ENCODE assay signal across 8 mouse cellular contexts in genomic region chr4:43039609-43040008, GRCm38 (mm10). TPM values are rescaled to one million over a fixed set of nuclear protein-coding genes. Genes with fewer than 3 reads are reported as not detected.
DNase-seq lines count a peak whose midpoint lies in the region; ATAC-seq and TF ChIP-seq lines count a peak whose summit lies in the region.

No protein-coding gene starts in this region.

- TF ChIP-seq EP300 in liver, embryonic 14.5 days (IDR thresholded peaks at IDR 0.05; ENCODE audit: low read depth) = no peak

- 2% methylated on average over 11 of the region's 11 CpGs for WGBS in heart, embryonic 11.5 days (ENCODE audit: insufficient replicate concordance)
- 4% methylated on average over 11 of the region's 11 CpGs for WGBS in forebrain, embryonic 11.5 days
- 8% methylated on average over 11 of the region's 11 CpGs for WGBS in liver, embryonic 14.5 days (ENCODE audit: insufficient replicate concordance)

- H3K4me1 ChIP-seq in heart, embryonic 11.5 days (ENCODE audit: control insufficient read depth, insufficient read depth, low read length) = peaks cover 24% of the 10 kb centered on the region
- peaks cover 20% of the 10 kb centered on the region for H3K4me1 ChIP-seq in forebrain, embryonic 11.5 days (replicated peaks; ENCODE audit: control insufficient read depth, insufficient read depth, low read length)
- H3K4me1 ChIP-seq in liver, embryonic 14.5 days (replicated peaks; ENCODE audit: control insufficient read depth in 2 of 2, insufficient read depth in 2 of 2, low read length in 1 of 2) = peaks cover 35 to 45% of the 10 kb centered on the region in 2 experiments

- peak; percentile 6 for ATAC-seq in heart, embryonic 11.5 days (replicated peaks; ENCODE audit: insufficient number of reproducible peaks, low FRiP score, low TSS enrichment)
- no peak for ATAC-seq in forebrain, embryonic 11.5 days (replicated peaks; ENCODE audit: low FRiP score)
- peak; percentile 13 for ATAC-seq in liver, embryonic 14.5 days (ENCODE audit: insufficient read depth)

- no peak for DNase-seq in heart, postnatal 14 days
- no peak for DNase-seq in forebrain, embryonic 11.5 days (ENCODE audit: low spot score)
- DNase-seq in liver, embryonic 14.5 days (ENCODE audit: low read depth in 3 of 3, low spot score in 3 of 3) = no peak
- no peak for DNase-seq in right cerebral cortex, postnatal 10 days (ENCODE audit: low spot score in 2 of 2)
- no peak for DNase-seq in frontal cortex, postnatal 36 days (ENCODE audit: low spot score in 2 of 2)
- no peak for DNase-seq in adrenal gland, adult (ENCODE audit: inconsistent age in 2 of 2, low spot score in 1 of 2)

- H3K27ac ChIP-seq in heart, embryonic 11.5 days (ENCODE audit: low read depth, low read length) = peak overlapping the region; percentile 87
- H3K27ac ChIP-seq in forebrain, embryonic 11.5 days (ENCODE audit: low read depth, low read length) = peak overlapping the region; percentile 62
- H3K27ac ChIP-seq in liver, embryonic 14.5 days = peak overlapping the region; percentile 98

- H3K36me3 ChIP-seq in heart, embryonic 11.5 days (ENCODE audit: control insufficient read depth, insufficient read depth, low read length) = 0 out of 2 replicates have a peak, but pooled peaks cover 8% of the 10 kb centered on the region
- no peaks in the 10 kb centered on the region for H3K36me3 ChIP-seq in C2C12 (ENCODE audit: control insufficient read depth, insufficient read depth)
- H3K36me3 ChIP-seq in forebrain, embryonic 11.5 days (ENCODE audit: control insufficient read depth, insufficient read depth, low read length) = peaks cover 5% of the 10 kb centered on the region; the same call in 1 of the 2 replicates
- peaks cover 14% of the 10 kb centered on the region for H3K36me3 ChIP-seq in liver, embryonic 14.5 days (replicated peaks; ENCODE audit: control insufficient read depth, insufficient read depth, low read depth)

- peak overlapping the region; percentile 79 for H3K4me3 ChIP-seq in heart, embryonic 11.5 days (ENCODE audit: low read depth, low read length)
- H3K4me3 ChIP-seq in C2C12 (ENCODE audit: insufficient read depth, poor library complexity, severe bottlenecking) = peak overlapping the region; percentile 29
- H3K4me3 ChIP-seq in forebrain, embryonic 11.5 days (ENCODE audit: low read depth, low read length) = peak overlapping the region; percentile 64
- H3K4me3 ChIP-seq in liver, embryonic 14.5 days (ENCODE audit: insufficient read depth in 1 of 2, low read depth in 2 of 2, low read length in 2 of 2) = peak overlapping the region; percentile 76 to 84

- peak overlapping the region; percentile 89 for H3K4me2 ChIP-seq in heart, embryonic 11.5 days
- peak overlapping the region; percentile 91 for H3K4me2 ChIP-seq in forebrain, embryonic 11.5 days (ENCODE audit: low read depth, low read length, severe bottlenecking)
- H3K4me2 ChIP-seq in liver, embryonic 14.5 days (ENCODE audit: low read depth) = peak overlapping the region; percentile 86

- no peaks in the 10 kb centered on the region for H3K79me3 ChIP-seq in C2C12 (ENCODE audit: low read depth)

- peak overlapping the region; percentile 8 for H3ac ChIP-seq in C2C12 (ENCODE audit: control insufficient read depth, insufficient read length, low read depth)

- peak overlapping the region; percentile 84 for H3K9ac ChIP-seq in heart, embryonic 11.5 days (ENCODE audit: low read depth, low read length)
- H3K9ac ChIP-seq in forebrain, embryonic 11.5 days (ENCODE audit: low read length) = peak overlapping the region; percentile 72
- peak overlapping the region; percentile 93 for H3K9ac ChIP-seq in liver, embryonic 14.5 days (replicated peaks)

- intact Hi-C loops in heart, postnatal 14 days (cut with DNase I) = no loop called here

- no peaks in the 10 kb centered on the region for H3K79me2 ChIP-seq in C2C12 (ENCODE audit: control insufficient read depth, insufficient read depth)

- no peaks in the 10 kb centered on the region for H3K9me3 ChIP-seq in heart, embryonic 11.5 days (replicated peaks; ENCODE audit: control insufficient read depth, low read length)
- no peaks in the 10 kb centered on the region for H3K9me3 ChIP-seq in forebrain, embryonic 11.5 days (ENCODE audit: control insufficient read depth, low read length)
- no peaks in the 10 kb centered on the region for H3K9me3 ChIP-seq in liver, embryonic 14.5 days (ENCODE audit: control insufficient read depth, low read length)

- no peaks in the 10 kb centered on the region for H3K27me3 ChIP-seq in heart, embryonic 11.5 days (ENCODE audit: control insufficient read depth, insufficient read depth, low read length)
- no peaks in the 10 kb centered on the region for H3K27me3 ChIP-seq in C2C12 (ENCODE audit: control insufficient read depth, insufficient read depth, insufficient read length)
- H3K27me3 ChIP-seq in forebrain, embryonic 11.5 days (ENCODE audit: control insufficient read depth, insufficient read depth, low read length) = no peaks in the 10 kb centered on the region
- H3K27me3 ChIP-seq in liver, embryonic 14.5 days (ENCODE audit: control insufficient read depth, insufficient read depth, low read length) = no peaks in the 10 kb centered on the region

- TF ChIP-seq CTCF in C2C12 (IDR thresholded peaks at IDR 0.05; ENCODE audit: control insufficient read depth, insufficient read depth, insufficient read length) = no peak
- TF ChIP-seq CTCF in liver, embryonic 14.5 days (IDR thresholded peaks at IDR 0.05; ENCODE audit: low read depth) = no peak

TF ChIP-seq in C2C12, 6 proteins besides CTCF, POLR2A, EP300 and RAD21:
- TF ChIP-seq FOSL1 (IDR thresholded peaks at IDR 0.05; ENCODE audit: insufficient read depth, low read length, poor library complexity, severe bottlenecking) (no peak), MYOG (IDR thresholded peaks at IDR 0.05; ENCODE audit: control insufficient read depth, extremely low read depth, insufficient read length) (no peak), MYOD1 (IDR thresholded peaks at IDR 0.05; ENCODE audit: control insufficient read depth, insufficient read length, low read depth) (no peak), CEBPB (IDR thresholded peaks at IDR 0.05; ENCODE audit: low read depth) (no peak), MAX (IDR thresholded peaks at IDR 0.05) (no peak), USF1 (IDR thresholded peaks at IDR 0.05; ENCODE audit: low read depth) (no peak)

RNA-seq across cellular contexts. Expression of gene Fam214b, which starts 6.4 kb away (rescaled TPM):
- polyA plus RNA-seq in heart, embryonic 11.5 days (2014; fragmentation: Nextera tagmentation; extraction: Ambion mirVana) = 10.8 and 11.4 TPM in 2 replicates
- 10 to 100 TPM; 33.7 to 33.8 TPM for total RNA-seq in heart, postnatal 14 days (2021)
- polyA plus RNA-seq in C2C12 (2012; fragmentation: generic; extraction: Trizol) = 4.8 TPM
- 28.1 and 28.9 TPM in 2 replicates for polyA plus RNA-seq in forebrain, embryonic 11.5 days (2014; fragmentation: Nextera tagmentation; extraction: Ambion mirVana)
- 22.2 and 25.8 TPM in 2 replicates for polyA plus RNA-seq in liver, embryonic 14.5 days (2012; rRNA removed)
- 16.9 and 20.9 TPM in 2 replicates for polyA plus RNA-seq in liver, embryonic 14.5 days (2014; fragmentation: Nextera tagmentation; extraction: Ambion mirVana)

RNA-seq across cellular contexts. Expression of gene Stoml2, which starts 8.1 kb away (rescaled TPM):
- 251 and 255 TPM in 2 replicates for polyA plus RNA-seq in heart, embryonic 11.5 days (2014; fragmentation: Nextera tagmentation; extraction: Ambion mirVana)
- total RNA-seq in heart, postnatal 14 days (2021) = 10 to 100 TPM; 97.8 to 99.2 TPM
- polyA plus RNA-seq in C2C12 (2012; fragmentation: generic; extraction: Trizol) = 133 TPM
- 378 and 409 TPM in 2 replicates for polyA plus RNA-seq in forebrain, embryonic 11.5 days (2014; fragmentation: Nextera tagmentation; extraction: Ambion mirVana)
- polyA plus RNA-seq in liver, embryonic 14.5 days (2012; rRNA removed) = 55.8 and 83.2 TPM in 2 replicates
- 200 and 229 TPM in 2 replicates for polyA plus RNA-seq in liver, embryonic 14.5 days (2014; fragmentation: Nextera tagmentation; extraction: Ambion mirVana)

RNA-seq across cellular contexts. Expression of gene Pigo, which starts 14.0 kb away (rescaled TPM):
- 13.2 and 13.6 TPM in 2 replicates for polyA plus RNA-seq in heart, embryonic 11.5 days (2014; fragmentation: Nextera tagmentation; extraction: Ambion mirVana)
- total RNA-seq in heart, postnatal 14 days (2021) = 10 to 100 TPM; 22.1 to 24.5 TPM
- polyA plus RNA-seq in C2C12 (2012; fragmentation: generic; extraction: Trizol) = 4.9 TPM
- polyA plus RNA-seq in forebrain, embryonic 11.5 days (2014; fragmentation: Nextera tagmentation; extraction: Ambion mirVana) = 25.8 and 26.1 TPM in 2 replicates
- 9.2 and 10.4 TPM in 2 replicates for polyA plus RNA-seq in liver, embryonic 14.5 days (2012; rRNA removed)
- polyA plus RNA-seq in liver, embryonic 14.5 days (2014; fragmentation: Nextera tagmentation; extraction: Ambion mirVana) = 8.3 and 11.0 TPM in 2 replicates

RNA-seq across cellular contexts. Expression of gene Unc13b, which starts 19.1 kb away (rescaled TPM):
- polyA plus RNA-seq in heart, embryonic 11.5 days (2014; fragmentation: Nextera tagmentation; extraction: Ambion mirVana) = 9.3 TPM in 2 replicates
- 10 to 100 TPM; 20.3 to 25.2 TPM for total RNA-seq in heart, postnatal 14 days (2021)
- polyA plus RNA-seq in C2C12 (2012; fragmentation: generic; extraction: Trizol) = 0.08 TPM
- 22.9 and 23.0 TPM in 2 replicates for polyA plus RNA-seq in forebrain, embryonic 11.5 days (2014; fragmentation: Nextera tagmentation; extraction: Ambion mirVana)
- 0.59 and 0.73 TPM in 2 replicates for polyA plus RNA-seq in liver, embryonic 14.5 days (2012; rRNA removed)
- 0.19 and 0.37 TPM in 2 replicates for polyA plus RNA-seq in liver, embryonic 14.5 days (2014; fragmentation: Nextera tagmentation; extraction: Ambion mirVana)

RNA-seq across cellular contexts. Expression of gene Fancg, which starts 29.3 kb away (rescaled TPM):
- polyA plus RNA-seq in heart, embryonic 11.5 days (2014; fragmentation: Nextera tagmentation; extraction: Ambion mirVana) = 11.0 and 11.5 TPM in 2 replicates
- 1 to 10 TPM; 4.7 to 4.8 TPM for total RNA-seq in heart, postnatal 14 days (2021)
- 3.2 TPM for polyA plus RNA-seq in C2C12 (2012; fragmentation: generic; extraction: Trizol)
- 24.6 and 24.7 TPM in 2 replicates for polyA plus RNA-seq in forebrain, embryonic 11.5 days (2014; fragmentation: Nextera tagmentation; extraction: Ambion mirVana)
- polyA plus RNA-seq in liver, embryonic 14.5 days (2012; rRNA removed) = 8.2 and 9.9 TPM in 2 replicates
- 8.3 and 10.0 TPM in 2 replicates for polyA plus RNA-seq in liver, embryonic 14.5 days (2014; fragmentation: Nextera tagmentation; extraction: Ambion mirVana)

Comparison
In these comparisons a context has a peak if more than half of its experiments do, and no peak if none do; other contexts are left out.
1. H3K4me3 ChIP-seq: peak in every context shown above with its lines; median percentile 80 in liver, embryonic 14.5 days; 79 in heart, embryonic 11.5 days; 64 in forebrain, embryonic 11.5 days; 29 in C2C12.